Mouse (Mus musculus) CH12.LX (cell line): Measurements from ENCODE around the gene Echdc3. TPM values are rescaled to one million over a fixed set of nuclear protein-coding genes. Genes with fewer than 3 reads are reported as not detected.

ENCODE experiments used
- DNase-seq: peaks from one replicate; pipeline ENCODE4 v3.0.0-alpha.2; 2013; ENCODE audit errors: extremely low read depth
- H3K27ac ChIP-seq: 2 replicates; pipeline ENCODE4 v1.5.1; 2012; ENCODE audit warnings: low read depth, mild to moderate bottlenecking, control low read depth, moderate library complexity; ENCODE audit not compliant: insufficient read depth
- H3K27me3 ChIP-seq: replicated peaks from 2 replicates; pipeline ENCODE3; 2012; ENCODE audit warnings: inconsistent platforms
- H3K36me3 ChIP-seq, 2 experiments: replicated peaks in 1 of 2; 2 replicates each; pipeline versions ENCODE3 to v1.6.1; 2012; ENCODE audit warnings: inconsistent platforms in 1 of 2, low read length in 1 of 2, mild to moderate bottlenecking in 1 of 2, mixed read lengths in 1 of 2, moderate library complexity in 1 of 2; ENCODE audit not compliant: control insufficient read depth in 1 of 2, insufficient read depth in 1 of 2
- H3K4me1 ChIP-seq, 2 experiments: 2 replicates each; pipeline ENCODE4 v1.6.1; 2012; ENCODE audit warnings: inconsistent platforms in 1 of 2, moderate library complexity in 1 of 2; ENCODE audit not compliant: insufficient read depth in 2 of 2, control insufficient read depth in 1 of 2
- H3K4me2 ChIP-seq: 2 replicates; pipeline ENCODE4 v1.6.1; 2012; ENCODE audit warnings: low read depth, mild to moderate bottlenecking, control low read depth; ENCODE audit not compliant: poor library complexity, insufficient read depth, severe bottlenecking
- H3K4me3 ChIP-seq, 3 experiments: fragments of 150-350 bp in 1 of 3; sonication (generic) in 1 of 3; replicated peaks in 1 of 3; 2 replicates each; pipeline versions ENCODE3 to v1.5.1; 2011 to 2012; ENCODE audit warnings: low read depth in 2 of 3, low read length in 2 of 3, mild to moderate bottlenecking in 2 of 3, moderate library complexity in 2 of 3, control low read depth in 1 of 3, improper control_type of control experiment in 1 of 3, inconsistent platforms in 1 of 3, mixed read lengths in 1 of 3; ENCODE audit not compliant: poor library complexity in 1 of 3
- H3K79me2 ChIP-seq: replicated peaks from 2 replicates; pipeline ENCODE4 v1.6.1; 2012; ENCODE audit warnings: mild to moderate bottlenecking, moderate library complexity; ENCODE audit not compliant: control insufficient read depth, poor library complexity, insufficient read depth, severe bottlenecking; ENCODE audit errors: extremely low read depth
- H3K9ac ChIP-seq: 2 replicates; pipeline ENCODE4 v1.6.1; 2012; ENCODE audit warnings: low read depth, mild to moderate bottlenecking, control low read depth, moderate library complexity; ENCODE audit not compliant: insufficient read depth
- H3K9me3 ChIP-seq: replicated peaks from 2 replicates; pipeline ENCODE3; 2012; ENCODE audit warnings: low read length, inconsistent platforms, mixed read lengths
- CHD1 ChIP-seq: IDR thresholded peaks from 2 replicates; pipeline ENCODE4 v1.6.1; 2012; ENCODE audit warnings: low read depth, low read length, improper control_type of control experiment, inconsistent platforms
- CTCF ChIP-seq, 2 experiments: IDR thresholded peaks in 1 of 2; conservative IDR thresholded peaks in 1 of 2; 2 replicates each; pipeline ENCODE4 v1.5.1; 2011 to 2012; ENCODE audit warnings: low read depth in 2 of 2, low read length in 2 of 2, improper control_type of control experiment in 1 of 2, inconsistent platforms in 1 of 2, mild to moderate bottlenecking in 1 of 2, moderate library complexity in 1 of 2
- ELF1 ChIP-seq: IDR thresholded peaks from 2 replicates; pipeline ENCODE4 v1.6.1; 2014; ENCODE audit warnings: low read depth, mild to moderate bottlenecking, inconsistent platforms, low read length, improper control_type of control experiment
- EP300 ChIP-seq: IDR thresholded peaks from 2 replicates; pipeline ENCODE4 v1.6.1; 2011; ENCODE audit warnings: low read length, improper control_type of control experiment
- HCFC1 ChIP-seq: IDR thresholded peaks from 2 replicates; pipeline ENCODE4 v1.6.1; 2012; ENCODE audit warnings: low read depth, mild to moderate bottlenecking, inconsistent platforms, low read length, improper control_type of control experiment
- KAT2A ChIP-seq: IDR thresholded peaks from 2 replicates; pipeline ENCODE4 v1.6.1; 2012; ENCODE audit warnings: low read length, improper control_type of control experiment, inconsistent platforms; ENCODE audit not compliant: insufficient replicate concordance
- MAZ ChIP-seq: IDR thresholded peaks from 2 replicates; pipeline ENCODE4 v1.6.1; 2012; ENCODE audit warnings: low read depth, mild to moderate bottlenecking, inconsistent platforms, low read length, improper control_type of control experiment, moderate library complexity
- MEF2A ChIP-seq: IDR thresholded peaks from 2 replicates; pipeline ENCODE4 v1.6.1; 2014; ENCODE audit warnings: low read depth, mild to moderate bottlenecking, inconsistent platforms, low read length, improper control_type of control experiment, borderline replicate concordance
- MXI1 ChIP-seq: IDR thresholded peaks from 2 replicates; pipeline ENCODE4 v1.6.1; 2011; ENCODE audit warnings: mild to moderate bottlenecking, low read depth, low read length, improper control_type of control experiment
- MYC ChIP-seq: IDR thresholded peaks from 2 replicates; pipeline ENCODE4 v1.6.1; 2011; ENCODE audit warnings: low read depth, mild to moderate bottlenecking, improper control_type of control experiment, low read length
- NELFE ChIP-seq: IDR thresholded peaks from 2 replicates; pipeline ENCODE4 v1.6.1; 2011; ENCODE audit warnings: low read depth, low read length, improper control_type of control experiment
- NRF1 ChIP-seq: IDR thresholded peaks from 2 replicates; pipeline ENCODE4 v1.6.1; 2014; ENCODE audit warnings: low read depth, mild to moderate bottlenecking, inconsistent platforms, low read length, improper control_type of control experiment, moderate library complexity
- RCOR1 ChIP-seq: conservative IDR thresholded peaks from 2 replicates; pipeline ENCODE4 v1.6.1; 2012; ENCODE audit warnings: low read depth, mild to moderate bottlenecking, inconsistent platforms, low read length, improper control_type of control experiment
- SIN3A ChIP-seq: IDR thresholded peaks from 2 replicates; pipeline ENCODE4 v1.6.1; 2012; ENCODE audit warnings: low read length, improper control_type of control experiment, inconsistent platforms
- SMC3 ChIP-seq: IDR thresholded peaks from 2 replicates; pipeline ENCODE4 v1.6.1; 2011; ENCODE audit warnings: low read depth, low read length, improper control_type of control experiment
- UBTF ChIP-seq: IDR thresholded peaks from 2 replicates; pipeline ENCODE4 v1.6.1; 2012; ENCODE audit warnings: low read depth, mild to moderate bottlenecking, inconsistent platforms, low read length, improper control_type of control experiment, moderate library complexity
- ZC3H11A ChIP-seq: IDR thresholded peaks from 2 replicates; pipeline ENCODE4 v1.6.1; 2012; ENCODE audit warnings: low read depth, mild to moderate bottlenecking, inconsistent platforms, low read length, improper control_type of control experiment
- ZKSCAN1 ChIP-seq: IDR thresholded peaks from 2 replicates; pipeline ENCODE4 v1.6.1; 2012; ENCODE audit warnings: low read depth, inconsistent platforms, low read length, improper control_type of control experiment, borderline replicate concordance
- ZMIZ1 ChIP-seq: IDR thresholded peaks from 2 replicates; pipeline ENCODE4 v1.6.1; 2012; ENCODE audit warnings: low read depth, mild to moderate bottlenecking, inconsistent platforms, low read length, improper control_type of control experiment
- dilution Hi-C: fragments of 300-500 bp; cut with MboI; formaldehyde crosslinking; loops from 2 replicates; pipeline ENCODE4 v1.14.3; 2020; ENCODE audit warnings: low sequenced_read_pairs; ENCODE audit not compliant: extremely low pct_unique_long_range_greater_than_20kb, extremely low pct_ligation_motif_present
- in situ Hi-C: fragments of 300-500 bp; cut with MboI; formaldehyde crosslinking; loops from 3 replicates; pipeline ENCODE4 v1.14.3; 2019; ENCODE audit warnings: low sequenced_read_pairs, low pct_ligation_motif_present, low pct_unique_long_range_greater_than_20kb, mixed read lengths
- polyA plus RNA-seq: library from polyadenylated mRNA; unstranded; fragments of >175 nt; gene quantifications from 2 replicates; pipeline ENCODE4 v1.2.1, GENCODE M21; 2012; ENCODE audit warnings: low read depth; ENCODE audit not compliant: insufficient read length
- total RNA-seq, 2 experiments: library from RNA; depleted of rRNA; stranded (reverse); fragments of 300-350 nt in 1 of 2; fragments of >200 nt in 1 of 2; gene quantifications; 2 replicates each; pipeline ENCODE4 v1.2.3; 2012 to 2014

The Echdc3 gene
- total and polyA plus RNA-seq, 3 experiments = 9.2 to 17.4 (median 10.6) TPM

GRCm38 (mm10) chr2:6207736-6208135 lies 5.1 kb downstream of the Echdc3 start:
- dilution Hi-C loops = no loop called here
- Histone ChIP-seq H3K4me3 (no peak overlapping the region), H3K27me3 (no peaks in the 10 kb centered on the region), H3K9ac (no peak overlapping the region), H3K36me3 (peaks cover 28 to 55% of the 10 kb centered on the region in 2 experiments), H3K4me1 (peaks cover 19 to 37% of the 10 kb centered on the region in 2 experiments), H3K27ac (no peak overlapping the region), H3K9me3 (no peaks in the 10 kb centered on the region), H3K4me2 (no peak overlapping the region), H3K79me2 (peaks cover 5% of the 10 kb centered on the region; the same call in 1 of the 2 replicates)
- in situ Hi-C loops = loop anchor here (25.0 kb wide), 1 partner anchor 355 kb away; no protein-coding TSS in a partner anchor
- no peak for DNase-seq
- TF ChIP-seq SIN3A (no peak), CHD1 (no peak), MYC (no peak), ZC3H11A (no peak), UBTF (no peak), HCFC1 (no peak), ZKSCAN1 (no peak), ZMIZ1 (no peak), EP300 (no peak), MXI1 (no peak), MAZ (no peak), ELF1 (no peak), SMC3 (no peak), NELFE (no peak), MEF2A (no peak)

DNA sequence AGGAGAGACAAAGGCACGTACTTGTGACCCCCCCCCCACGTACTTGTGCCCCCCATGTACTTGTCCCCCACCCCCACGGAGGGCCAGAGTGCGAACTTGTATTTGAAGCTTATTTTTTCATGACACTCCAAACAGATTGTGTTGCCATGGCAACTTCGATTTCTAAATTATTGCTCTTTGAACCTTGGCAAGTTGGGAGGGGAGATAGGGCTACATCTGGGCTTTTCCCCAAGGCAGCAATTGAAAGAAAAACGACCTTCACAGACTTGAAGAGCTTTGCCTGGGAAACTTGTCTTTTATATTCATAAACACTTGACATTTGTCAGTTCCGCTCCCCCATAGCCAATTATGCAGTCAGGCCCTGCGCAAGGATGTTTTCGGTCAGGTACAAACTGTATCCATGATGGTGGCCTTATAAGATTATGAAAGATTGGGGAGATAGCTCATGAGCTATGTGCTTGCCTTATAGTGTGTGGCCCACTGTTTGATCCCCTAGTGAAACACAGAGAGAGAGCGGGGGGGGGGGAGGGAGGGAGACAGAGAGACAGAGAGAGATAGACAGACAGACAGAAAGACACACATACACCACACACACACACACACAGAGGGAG lies 16.4 kb downstream of the Echdc3 start:
- Histone ChIP-seq H3K27ac (no peak overlapping the region), H3K4me1 (no peaks in the 10 kb centered on the region), H3K36me3 (peaks cover 10 to 56% of the 10 kb centered on the region in 2 experiments), H3K9ac (no peak overlapping the region), H3K9me3 (peaks cover 4% of the 10 kb centered on the region), H3K4me2 (no peak overlapping the region), H3K4me3 (no peak overlapping the region), H3K79me2 (no peaks in the 10 kb centered on the region), H3K27me3 (no peaks in the 10 kb centered on the region)
- DNase-seq = no peak
- dilution Hi-C loops (no loop called here), in situ Hi-C loops (no loop called here)
- TF ChIP-seq MXI1 (no peak), CTCF (conservative IDR thresholded peaks at IDR 0.05 in 1 of 2, IDR thresholded peaks at IDR 0.05 in 1 of 2; ENCODE audit: low read depth in 2 of 2, low read length in 2 of 2) (no peak), HCFC1 (no peak), NELFE (no peak), MEF2A (no peak), ELF1 (no peak), NRF1 (no peak), RCOR1 (no peak), KAT2A (no peak), SIN3A (no peak)
